Mouse (Mus musculus) left cerebral cortex, postnatal 25 days (tissue): Measurements from ENCODE around the gene Gm48551. TPM values are rescaled to one million over a fixed set of nuclear protein-coding genes. Genes with fewer than 3 reads are reported as not detected.

ENCODE experiments used
- DNase-seq, 2 experiments: peaks; one replicate each; pipeline ENCODE4 v3.0.0; 2022; ENCODE audit warnings: low spot score in 2 of 2, mixed read lengths in 1 of 2
- intact Hi-C: fragments of 180-260 bp; cut with DNase I; formaldehyde crosslinking; loops from one replicate; pipeline ENCODE4 v1.15.1; 2025
- total RNA-seq, 2 experiments: library from RNA; stranded (reverse); gene quantifications; 2 replicates each; pipeline ENCODE4 v1.2.3; 2021

Gm48551 gene
- total RNA-seq: 1 to 10 TPM; 3.5 to 4.2 TPM

- DNase-seq: peak; percentile 98 to 99
- intact Hi-C loops: no loop called here
Measured at GRCm38 (mm10) chr10:81383802-81384604, at the start of gene Gm48551, which contains the start of gene Dohh. Gene Gm48551 (plus strand): TSS chr10:81384466. Gene Dohh (plus strand): TSS chr10:81384428.

GRCm38 (mm10) chr10:81335393-81336340 lies 48.6 kb upstream of the Gm48551 start:
- DNase-seq: no peak
- intact Hi-C loops: no loop called here

GRCm38 (mm10) chr10:81336558-81336957 lies 47.7 kb upstream of the Gm48551 start:
- intact Hi-C loops: no loop called here
- DNase-seq: no peak

- DNase-seq: no peak
- intact Hi-C loops: loop anchor here (5.0 kb wide), 1 partner anchor 53 kb away; no protein-coding TSS in a partner anchor
Measured at GRCm38 (mm10) chr10:81340551-81341332, 43.5 kb upstream of the Gm48551 start.

- intact Hi-C loops: loop anchor here (5.0 kb wide), 1 partner anchor 54 kb away; no protein-coding TSS in a partner anchor
- peak in 1 of 2 experiments; percentile 35 for DNase-seq
Measured at GRCm38 (mm10) chr10:81341333-81341949, 42.8 kb upstream of the Gm48551 start.

- DNase-seq: no peak
- intact Hi-C loops: loop anchor here (5.0 kb wide), 1 partner anchor 56 kb away; no protein-coding TSS in a partner anchor
Measured at GRCm38 (mm10) chr10:81342686-81343505, 41.4 kb upstream of the Gm48551 start, which contains the start of gene Gipc3. Gene Gipc3 (minus strand): TSS chr10:81343266.

- intact Hi-C loops: loop anchor here (5.0 kb wide), 2 partner anchors 57 to 147 kb away; no protein-coding TSS in a partner anchor
- DNase-seq: no peak
Measured at GRCm38 (mm10) chr10:81344421-81345161, 39.7 kb upstream of the Gm48551 start.

- no peak for DNase-seq
- intact Hi-C loops: loop anchor here (5.0 kb wide), 1 partner anchor 148 kb away; no protein-coding TSS in a partner anchor
Measured at GRCm38 (mm10) chr10:81345162-81345534, 39.1 kb upstream of the Gm48551 start.

- peak; percentile 59 to 74 for DNase-seq
- intact Hi-C loops: loop anchor here (5.0 kb wide), 1 partner anchor 149 kb away; no protein-coding TSS in a partner anchor
Measured at GRCm38 (mm10) chr10:81346453-81347067, 37.7 kb upstream of the Gm48551 start.

- intact Hi-C loops: loop anchor here (5.0 kb wide), 1 partner anchor 152 kb away; no protein-coding TSS in a partner anchor
- no peak for DNase-seq
Measured at GRCm38 (mm10) chr10:81349146-81349545, 35.1 kb upstream of the Gm48551 start.

- no peak for DNase-seq
- intact Hi-C loops: loop anchor here (2.0 to 5.0 kb wide), 2 partner anchors 59 to 153 kb away; partner anchors contain the start of gene Tjp3
Measured at GRCm38 (mm10) chr10:81349961-81350350, 34.3 kb upstream of the Gm48551 start.

- intact Hi-C loops: loop anchor here (2.0 kb wide), 1 partner anchor 60 kb away; the partner anchor contains the start of gene Tjp3
- DNase-seq: peak; percentile 100
Measured at GRCm38 (mm10) chr10:81350351-81351063, 33.8 kb upstream of the Gm48551 start, which contains the start of gene Hmg20b. Gene Hmg20b (minus strand): TSS chr10:81350480.

- no peak for DNase-seq
- intact Hi-C loops: loop anchor here (2.0 kb wide), 1 partner anchor 61 kb away; the partner anchor contains the start of gene Tjp3
Measured at GRCm38 (mm10) chr10:81351678-81352291, 32.5 kb upstream of the Gm48551 start.

GRCm38 (mm10) chr10:81354738-81355477 lies 29.4 kb upstream of the Gm48551 start:
- intact Hi-C loops: no loop called here
- DNase-seq: no peak

GRCm38 (mm10) chr10:81355533-81355932 lies 28.7 kb upstream of the Gm48551 start:
- DNase-seq: no peak
- intact Hi-C loops: no loop called here
